Mouse (Mus musculus) forebrain, embryonic 12.5 days (tissue): ENCODE data around the gene Tgoln1. TPM values are rescaled to one million over a fixed set of nuclear protein-coding genes. Genes with fewer than 3 reads are reported as not detected.

ENCODE experiments used
- ATAC-seq: fragments of 200-750 bp; cut with Nextera tagmentation; 2 replicates; pipeline ENCODE4 v1.8.0; 2017; ENCODE audit warnings: moderate TSS enrichment; ENCODE audit not compliant: low FRiP score
- H3K27ac ChIP-seq: fragments of 300-500 bp; sonication (generic); 2 replicates; pipeline ENCODE4 v1.5.1; 2016; ENCODE audit warnings: mild to moderate bottlenecking
- H3K27me3 ChIP-seq: fragments of 300-500 bp; sonication (generic); 2 replicates; pipeline ENCODE4 v1.6.1; 2016; ENCODE audit warnings: mild to moderate bottlenecking
- H3K36me3 ChIP-seq: fragments of 300-500 bp; sonication (generic); replicated peaks from 2 replicates; pipeline ENCODE4 v1.6.1; 2016; ENCODE audit warnings: mild to moderate bottlenecking
- H3K4me1 ChIP-seq: fragments of 300-500 bp; sonication (generic); 2 replicates; pipeline ENCODE4 v1.6.1; 2016
- H3K4me2 ChIP-seq: fragments of 300-500 bp; sonication (generic); 2 replicates; pipeline ENCODE4 v1.6.1; 2016; ENCODE audit warnings: mild to moderate bottlenecking, moderate library complexity
- H3K4me3 ChIP-seq: fragments of 300-500 bp; sonication (generic); replicated peaks from 2 replicates; pipeline ENCODE4 v1.5.1; 2016; ENCODE audit warnings: mild to moderate bottlenecking
- H3K9ac ChIP-seq: fragments of 300-500 bp; sonication (generic); 2 replicates; pipeline ENCODE4 v1.6.1; 2016; ENCODE audit warnings: mild to moderate bottlenecking
- H3K9me3 ChIP-seq: fragments of 300-500 bp; sonication (generic); 2 replicates; pipeline ENCODE4 v1.6.1; 2016
- WGBS: fragments of 180-500 bp; shearing (Covaris S2); methylation state at CpG from one replicate; pipeline ENCODE4 v1.1.7; 2016; 5-methylcytosine and 5-hydroxymethylcytosine counted together
- polyA plus RNA-seq: library from polyadenylated mRNA; unstranded; fragments of >200 nt; fragmentation: Nextera tagmentation; extraction: Ambion mirVana; gene quantifications from 2 replicates; pipeline ENCODE4 v1.2.1, GENCODE M21; 2016

Gene Tgoln1
- polyA plus RNA-seq, 1 experiment from 2014 or later: 31.0 TPM

DNA sequence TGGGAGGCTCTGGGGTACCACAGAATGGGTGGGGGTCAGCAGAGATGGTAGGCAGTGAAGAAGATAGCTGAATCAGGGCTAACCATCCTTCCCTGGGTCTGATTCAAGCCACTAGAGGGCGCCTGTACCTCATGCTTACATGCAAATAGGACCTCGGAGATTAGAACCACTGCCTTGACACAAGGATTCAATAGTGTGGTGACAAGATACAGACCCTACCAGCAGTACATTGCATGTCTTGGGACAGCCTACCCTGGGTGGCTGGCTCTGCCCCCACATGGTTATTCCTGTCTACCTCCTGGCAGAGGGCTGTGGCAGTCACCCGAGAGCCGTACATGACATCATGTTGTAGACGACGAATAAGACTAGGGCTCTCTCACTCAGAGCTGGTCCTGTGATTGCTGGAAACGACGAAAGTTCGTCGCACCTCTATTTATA, 30.6 kb upstream of the Tgoln1 start:
- H3K4me2 ChIP-seq: no peak overlapping the region
- no peak overlapping the region for H3K4me3 ChIP-seq
- H3K27me3 ChIP-seq: no peaks in the 10 kb centered on the region
- 0 out of 2 replicates have a peak overlapping the region, but pooled peaks have one; percentile 3 for H3K27ac ChIP-seq
- ATAC-seq: peak; percentile 25; the same call in 1 of the 2 replicates
- no peaks in the 10 kb centered on the region for H3K9me3 ChIP-seq
- WGBS: 59% methylated on average over 10 of the region's 10 CpGs
- 0 out of 2 replicates have a peak, but pooled peaks cover 2% of the 10 kb centered on the region for H3K36me3 ChIP-seq
- H3K9ac ChIP-seq: no peak overlapping the region
- H3K4me1 ChIP-seq: peaks cover 10% of the 10 kb centered on the region

DNA sequence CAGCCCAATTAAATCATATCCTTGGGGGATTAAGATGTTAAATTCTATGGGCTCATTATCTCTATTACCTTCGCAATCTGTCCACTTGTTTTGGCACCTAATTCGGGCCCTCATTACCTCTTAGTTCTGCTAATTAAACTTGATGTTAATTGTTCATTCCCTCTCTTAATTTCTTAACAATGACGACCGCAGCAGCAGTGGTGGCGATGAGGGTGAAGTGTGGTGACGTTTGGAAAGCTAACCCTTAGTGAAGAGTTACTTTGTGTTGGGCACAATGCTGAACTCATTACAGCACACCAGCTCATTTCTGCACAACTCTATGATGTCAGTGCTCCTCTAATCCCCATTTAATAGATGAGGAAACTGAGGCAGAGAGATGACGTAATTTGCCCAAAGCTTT, 28.6 kb upstream of the Tgoln1 start:
- ATAC-seq: peak; percentile 91; the same call in 1 of the 2 replicates
- WGBS: 31% methylated on average over 7 of the region's 7 CpGs
- H3K4me3 ChIP-seq: no peak overlapping the region

DNA sequence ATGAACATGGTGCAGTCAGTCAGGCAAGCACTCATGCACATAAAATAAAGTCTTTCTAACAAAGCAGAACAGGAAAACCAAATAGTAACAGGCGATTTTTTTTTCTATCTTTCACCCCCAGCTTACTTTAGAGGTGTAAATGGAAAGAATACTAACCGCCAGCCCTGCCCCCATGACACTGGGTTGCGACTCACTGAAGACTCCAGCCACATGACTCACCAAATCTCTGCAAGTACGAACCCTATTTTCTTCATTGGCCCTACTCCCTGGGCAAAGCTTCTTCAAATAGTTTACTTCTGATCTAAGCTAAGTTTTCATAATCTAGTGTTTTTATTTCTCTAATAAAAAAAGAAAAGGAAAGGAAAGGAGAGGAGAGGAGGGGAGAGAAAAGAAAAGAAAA, 27.8 kb upstream of the Tgoln1 start:
- Histone ChIP-seq H3K27ac (no peak overlapping the region), H3K9ac (no peak overlapping the region), H3K4me1 (peaks cover 10% of the 10 kb centered on the region), H3K36me3 (0 out of 2 replicates have a peak, but pooled peaks cover 2% of the 10 kb centered on the region), H3K9me3 (no peaks in the 10 kb centered on the region), H3K27me3 (no peaks in the 10 kb centered on the region), H3K4me3 (no peak overlapping the region), H3K4me2 (no peak overlapping the region)
- WGBS: 71% methylated on average over 4 of the region's 4 CpGs
- no peak for ATAC-seq

More for the DNA sequence above, 28.6 kb upstream of the Tgoln1 start:
- no peak overlapping the region for H3K9ac ChIP-seq
- H3K4me2 ChIP-seq: no peak overlapping the region
- peaks cover 10% of the 10 kb centered on the region for H3K4me1 ChIP-seq
- H3K27me3 ChIP-seq: no peaks in the 10 kb centered on the region
- H3K9me3 ChIP-seq: no peaks in the 10 kb centered on the region
- H3K36me3 ChIP-seq: 0 out of 2 replicates have a peak, but pooled peaks cover 2% of the 10 kb centered on the region
- no peak overlapping the region for H3K27ac ChIP-seq

DNA sequence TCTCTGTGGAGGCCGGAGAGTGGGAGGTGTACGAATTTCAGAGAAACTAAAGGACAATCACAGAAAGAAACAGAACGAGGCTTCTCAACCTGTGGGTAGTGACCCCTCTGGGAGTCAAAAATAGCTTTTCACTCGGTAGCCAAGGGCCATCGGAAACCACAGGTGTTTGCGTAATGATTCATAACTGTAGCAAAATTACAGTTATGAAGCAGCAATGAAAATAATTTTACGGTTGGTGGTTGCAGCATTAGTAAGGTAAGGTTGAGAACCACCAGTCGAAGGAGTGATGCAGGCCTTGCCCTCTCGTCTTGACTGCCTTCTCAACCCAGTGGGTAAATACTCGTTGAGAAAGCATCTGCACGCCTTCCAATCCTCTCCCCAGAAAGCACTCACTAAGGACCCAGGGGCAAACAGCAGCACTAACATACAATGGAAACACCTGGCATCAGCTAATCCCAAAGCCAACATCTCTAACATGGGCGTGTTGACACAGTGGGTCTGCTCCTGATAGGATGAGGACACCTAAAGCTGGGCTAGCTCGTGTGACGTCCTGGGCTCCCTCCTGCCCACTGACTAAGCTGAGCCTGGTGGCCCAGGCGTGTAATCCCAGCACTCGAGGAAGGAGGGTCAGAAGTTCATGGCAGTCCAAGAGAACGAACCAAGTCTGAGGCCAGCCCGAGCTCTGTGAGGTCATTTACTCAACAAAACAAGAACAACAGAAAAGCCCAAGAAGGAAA, 24.6 kb upstream of the Tgoln1 start:
- no peak overlapping the region for H3K9ac ChIP-seq
- WGBS: 82% methylated on average over 18 of the region's 18 CpGs
- peaks cover 3% of the 10 kb centered on the region; the same call in 1 of the 2 replicates for H3K4me1 ChIP-seq
- H3K27me3 ChIP-seq: no peaks in the 10 kb centered on the region
- no peak overlapping the region for H3K4me2 ChIP-seq
- H3K36me3 ChIP-seq: no peaks in the 10 kb centered on the region
- no peak for ATAC-seq
- H3K27ac ChIP-seq: 0 out of 2 replicates have a peak overlapping the region, but pooled peaks have one; percentile 21
- no peaks in the 10 kb centered on the region for H3K9me3 ChIP-seq
- no peak overlapping the region for H3K4me3 ChIP-seq

DNA sequence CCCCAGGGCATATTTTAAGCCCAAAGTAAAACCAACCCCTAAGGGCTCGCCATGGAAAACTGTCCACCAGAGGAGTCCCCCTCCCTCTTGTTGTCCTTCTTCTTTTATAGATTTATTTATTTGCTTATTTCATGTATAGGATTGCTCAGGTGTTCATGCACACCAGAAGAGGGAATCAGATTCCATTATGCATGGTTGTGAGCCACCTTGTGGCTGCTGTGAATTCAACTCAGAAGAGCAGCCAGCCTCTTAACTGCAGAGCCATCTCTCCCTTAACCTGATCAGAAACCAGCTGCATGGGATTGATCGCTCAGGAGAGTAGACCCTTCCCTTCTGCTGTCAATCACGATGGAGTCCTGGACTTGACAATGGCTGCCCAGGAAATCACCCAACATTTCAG, 20.1 kb upstream of the Tgoln1 start:
- Histone ChIP-seq H3K9me3 (no peaks in the 10 kb centered on the region), H3K9ac (no peak overlapping the region), H3K27ac (no peak overlapping the region), H3K4me2 (no peak overlapping the region), H3K27me3 (no peaks in the 10 kb centered on the region), H3K4me1 (no peaks in the 10 kb centered on the region), H3K4me3 (no peak overlapping the region), H3K36me3 (peaks cover 8% of the 10 kb centered on the region; the same call in 1 of the 2 replicates)
- no peak for ATAC-seq
- WGBS: 81% methylated on average over 3 of the region's 3 CpGs

DNA sequence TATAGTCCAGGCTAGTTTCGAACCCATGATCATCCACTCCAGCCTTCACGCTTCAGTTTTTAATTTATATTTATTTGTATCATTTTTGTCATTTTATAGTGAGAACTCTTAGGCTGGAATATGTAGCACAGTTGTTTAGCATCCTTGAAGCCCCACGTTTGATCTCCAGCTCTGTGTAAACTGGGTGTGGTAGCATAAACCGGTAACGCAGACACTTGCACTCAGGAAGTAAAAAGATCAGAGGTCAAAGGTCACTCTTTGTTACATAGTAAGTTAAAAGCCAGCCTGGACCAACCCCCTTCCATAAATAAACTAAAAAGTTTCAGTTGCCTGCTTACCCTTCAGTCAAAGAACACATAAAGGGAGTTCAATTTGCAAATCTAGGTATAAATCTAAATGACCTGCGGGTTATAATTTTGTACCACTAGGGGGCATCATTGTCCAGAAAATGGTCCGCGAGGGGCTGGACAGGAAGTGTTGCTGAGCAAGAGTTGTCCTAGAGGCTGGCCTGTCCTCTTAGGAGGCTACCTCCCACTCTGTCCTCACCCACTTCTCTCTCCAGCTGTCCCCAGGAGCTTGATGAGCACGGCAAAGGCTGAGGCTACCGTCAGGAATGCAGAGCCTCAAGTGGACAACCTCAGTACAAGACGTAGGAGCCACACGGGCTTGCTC, 19.1 kb upstream of the Tgoln1 start:
- H3K4me2 ChIP-seq: no peak overlapping the region
- peaks cover 19% of the 10 kb centered on the region for H3K36me3 ChIP-seq
- ATAC-seq: peak; percentile 81
- 56% methylated on average over 12 of the region's 12 CpGs for WGBS
- H3K9me3 ChIP-seq: no peaks in the 10 kb centered on the region
- H3K27me3 ChIP-seq: no peaks in the 10 kb centered on the region
- no peak overlapping the region for H3K27ac ChIP-seq
- H3K4me1 ChIP-seq: no peaks in the 10 kb centered on the region
- no peak overlapping the region for H3K4me3 ChIP-seq
- no peak overlapping the region for H3K9ac ChIP-seq

DNA sequence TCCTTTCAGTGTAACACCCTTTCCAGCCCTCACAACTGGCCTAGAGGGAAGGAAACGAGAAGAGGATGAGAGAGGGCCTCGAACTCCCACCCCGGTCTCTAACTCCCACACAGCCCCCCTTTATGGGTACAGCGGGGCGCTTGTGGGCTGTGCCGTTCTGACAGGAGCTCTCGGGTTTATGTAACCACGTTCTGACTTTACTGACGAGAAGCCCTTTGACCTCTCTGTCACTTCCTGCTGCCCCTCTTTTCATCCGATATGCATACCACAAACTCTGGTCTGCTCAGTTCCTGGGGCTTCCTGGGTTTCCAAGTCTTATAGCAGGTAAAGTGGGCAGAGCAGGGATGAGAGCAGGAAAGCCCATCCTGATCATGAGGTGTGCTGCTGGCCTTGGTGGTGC, 17.5 kb upstream of the Tgoln1 start:
- no peak overlapping the region for H3K27ac ChIP-seq
- WGBS: 90% methylated on average over 10 of the region's 10 CpGs

DNA sequence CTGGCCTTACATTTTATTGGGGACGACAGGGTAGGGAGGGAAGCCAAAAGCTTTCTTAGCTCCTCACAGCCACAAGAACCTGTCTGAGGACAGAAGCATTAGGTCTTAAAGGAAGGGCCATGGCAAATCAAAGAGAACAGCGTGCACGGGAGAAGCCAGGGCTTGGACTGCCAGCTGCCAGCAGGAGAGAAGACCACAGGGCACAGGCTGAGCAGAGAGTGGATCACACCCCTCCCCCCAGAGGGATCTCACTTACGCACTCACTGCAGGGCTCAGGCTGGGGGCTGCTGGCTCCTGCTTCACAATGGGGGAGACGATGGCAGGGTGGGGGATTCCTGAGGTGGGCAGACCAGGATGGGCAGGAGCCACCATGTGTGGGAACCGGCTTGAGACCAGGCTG, 14.9 kb upstream of the Tgoln1 start:
- Histone ChIP-seq H3K27ac (no peak overlapping the region), H3K9ac (no peak overlapping the region), H3K4me3 (no peak overlapping the region), H3K4me1 (no peaks in the 10 kb centered on the region), H3K4me2 (no peak overlapping the region), H3K36me3 (peaks cover 56% of the 10 kb centered on the region), H3K27me3 (no peaks in the 10 kb centered on the region), H3K9me3 (no peaks in the 10 kb centered on the region)
- WGBS: 87% methylated on average over 6 of the region's 6 CpGs
- ATAC-seq: no peak; the same call in 1 of the 2 replicates

More for the DNA sequence above, 17.5 kb upstream of the Tgoln1 start:
- Histone ChIP-seq H3K4me1 (no peaks in the 10 kb centered on the region), H3K9ac (no peak overlapping the region), H3K36me3 (peaks cover 34% of the 10 kb centered on the region), H3K4me2 (no peak overlapping the region), H3K27me3 (no peaks in the 10 kb centered on the region), H3K4me3 (no peak overlapping the region), H3K9me3 (no peaks in the 10 kb centered on the region)
- ATAC-seq: no peak

DNA sequence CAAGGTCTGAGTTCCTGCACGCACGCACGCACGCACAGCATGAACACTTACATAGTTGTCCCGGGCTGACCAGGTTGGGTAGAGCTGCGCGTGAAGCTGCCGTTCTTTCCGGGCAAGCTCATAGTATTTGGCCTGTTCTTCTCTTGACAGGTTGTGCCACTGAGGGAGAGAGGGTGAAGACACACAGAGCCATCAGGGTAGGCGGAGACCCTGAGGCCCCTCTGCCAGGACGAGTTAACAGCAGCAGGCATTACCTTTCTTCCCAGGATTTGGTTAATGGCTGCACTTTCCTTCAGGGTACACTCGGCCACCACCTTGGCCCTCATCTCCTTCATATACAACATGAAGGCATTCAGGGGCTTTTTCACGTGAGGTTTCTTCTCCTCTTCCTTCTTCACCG, 14.2 kb upstream of the Tgoln1 start:
- 95% methylated on average over 14 of the region's 14 CpGs for WGBS
- ATAC-seq: no peak
- H3K4me2 ChIP-seq: no peak overlapping the region
- no peak overlapping the region for H3K9ac ChIP-seq
- H3K4me3 ChIP-seq: no peak overlapping the region
- no peaks in the 10 kb centered on the region for H3K4me1 ChIP-seq
- peaks cover 61% of the 10 kb centered on the region for H3K36me3 ChIP-seq
- H3K27ac ChIP-seq: no peak overlapping the region
- no peaks in the 10 kb centered on the region for H3K27me3 ChIP-seq
- no peaks in the 10 kb centered on the region for H3K9me3 ChIP-seq

DNA sequence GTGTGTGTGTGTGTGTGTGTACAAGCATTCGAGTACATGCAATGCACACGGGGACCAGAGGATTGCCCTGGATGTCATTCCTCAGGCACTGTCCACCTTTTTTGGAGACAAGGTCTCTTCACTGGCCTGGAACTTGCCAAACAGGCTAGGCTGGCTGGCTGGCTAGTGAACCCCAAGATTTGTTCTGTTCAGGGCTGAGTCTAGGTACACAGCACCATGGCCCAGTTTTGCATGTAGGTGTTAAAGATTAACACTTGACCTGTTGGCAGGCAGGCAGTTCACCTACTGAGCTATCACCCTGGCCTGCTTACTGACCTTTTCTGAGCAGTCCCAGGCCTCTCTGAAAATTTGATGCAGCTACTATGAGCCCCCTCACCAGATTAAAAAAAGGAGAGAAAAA, 13.6 kb upstream of the Tgoln1 start:
- WGBS: 95% methylated on average over 2 of the region's 2 CpGs
- Histone ChIP-seq H3K27ac (no peak overlapping the region), H3K9me3 (no peaks in the 10 kb centered on the region), H3K4me1 (no peaks in the 10 kb centered on the region), H3K4me3 (no peak overlapping the region), H3K27me3 (no peaks in the 10 kb centered on the region), H3K36me3 (peaks cover 61% of the 10 kb centered on the region), H3K9ac (no peak overlapping the region), H3K4me2 (no peak overlapping the region)
- no peak for ATAC-seq

DNA sequence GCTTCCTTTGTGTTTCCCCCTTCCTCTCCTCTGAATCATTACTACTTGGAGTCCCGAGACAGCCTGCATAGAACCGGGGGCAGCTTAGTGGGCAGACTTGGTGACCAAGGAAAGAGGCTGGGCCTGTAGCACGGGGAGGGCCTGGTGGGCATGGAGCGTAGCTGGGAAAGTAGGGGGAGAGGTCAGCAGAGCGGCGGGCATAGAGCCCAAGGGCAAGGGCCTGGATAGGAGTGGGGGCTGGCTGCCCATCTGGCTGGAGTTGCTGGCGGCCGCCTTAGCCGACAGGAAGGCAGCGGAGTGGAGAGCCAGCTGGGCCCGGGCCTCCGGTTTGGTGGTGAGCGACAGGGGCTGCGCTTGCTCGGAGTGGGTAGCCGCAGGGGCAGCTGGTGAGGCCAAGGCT, 10.5 kb upstream of the Tgoln1 start:
- Histone ChIP-seq H3K27ac (no peak overlapping the region), H3K9ac (no peak overlapping the region), H3K9me3 (no peaks in the 10 kb centered on the region), H3K27me3 (no peaks in the 10 kb centered on the region), H3K4me2 (no peak overlapping the region), H3K4me3 (no peak overlapping the region), H3K36me3 (peaks cover 56% of the 10 kb centered on the region), H3K4me1 (no peaks in the 10 kb centered on the region)
- no peak for ATAC-seq
- 91% methylated on average over 16 of the region's 16 CpGs for WGBS

DNA sequence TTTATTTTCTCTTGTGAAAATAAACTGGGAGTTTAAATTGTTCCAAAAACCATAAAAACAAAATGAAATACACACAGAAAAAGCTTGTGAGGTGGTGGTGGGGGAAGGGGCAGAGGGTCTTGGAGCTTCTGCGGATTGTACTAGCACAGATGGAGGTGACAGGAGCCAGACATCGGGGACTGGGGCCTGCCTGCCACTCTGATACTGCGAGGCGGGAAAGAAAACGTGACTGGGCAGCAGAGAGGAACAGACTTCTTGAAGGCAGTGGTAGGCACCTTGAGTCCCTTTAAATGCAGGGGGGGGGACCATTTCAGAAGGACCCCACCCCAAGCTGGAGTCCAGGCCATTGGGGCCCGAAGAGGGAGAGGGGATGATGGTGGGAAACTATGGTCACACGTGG, 9.6 kb upstream of the Tgoln1 start:
- H3K9me3 ChIP-seq: no peaks in the 10 kb centered on the region
- H3K4me1 ChIP-seq: no peaks in the 10 kb centered on the region
- H3K4me2 ChIP-seq: no peak overlapping the region
- no peak overlapping the region for H3K9ac ChIP-seq
- WGBS: 94% methylated on average over 7 of the region's 7 CpGs
- H3K4me3 ChIP-seq: no peak overlapping the region
- ATAC-seq: no peak
- no peak overlapping the region for H3K27ac ChIP-seq
- peaks cover 47% of the 10 kb centered on the region for H3K36me3 ChIP-seq
- H3K27me3 ChIP-seq: no peaks in the 10 kb centered on the region
